Mouse (Mus musculus) megakaryocyte, embryonic 14.5 days (primary cell): Measurements from ENCODE around the gene Hs6st3. TPM values are rescaled to one million over a fixed set of nuclear protein-coding genes. Genes with fewer than 3 reads are reported as not detected.

Experiments
- H3K27me3 ChIP-seq: replicated peaks from 2 replicates; pipeline ENCODE3; 2012; ENCODE audit warnings: inconsistent platforms
- H3K36me3 ChIP-seq: replicated peaks from 2 replicates; pipeline ENCODE3; 2012; ENCODE audit warnings: low read length, inconsistent platforms, mixed read lengths
- H3K4me1 ChIP-seq: 2 replicates; pipeline ENCODE4 v1.6.1; 2012; ENCODE audit warnings: inconsistent platforms
- H3K4me3 ChIP-seq: replicated peaks from 2 replicates; pipeline ENCODE3; 2012; ENCODE audit warnings: moderate library complexity, mild to moderate bottlenecking, inconsistent platforms
- H3K9me3 ChIP-seq: 2 replicates; pipeline ENCODE4 v1.6.1; 2012; ENCODE audit warnings: inconsistent platforms
- FLI1 ChIP-seq: IDR thresholded peaks from 2 replicates; pipeline ENCODE4 v1.6.1; 2012; ENCODE audit warnings: low read length, inconsistent platforms, mixed read lengths
- GATA1 ChIP-seq: IDR thresholded peaks from 3 replicates; pipeline ENCODE4 v1.6.1; 2012; ENCODE audit warnings: mixed read lengths, low read length, inconsistent platforms, borderline replicate concordance
- polyA plus RNA-seq: library from polyadenylated mRNA; stranded (reverse); fragments of >175 nt; gene quantifications from 2 replicates; pipeline ENCODE4 v1.2.3, GENCODE M21; 2012; ENCODE audit warnings: low replicate concordance; ENCODE audit not compliant: insufficient read depth

The Hs6st3 gene
- polyA plus RNA-seq, 1 experiment = not detected

GRCm38 (mm10) chr14:119919177-119919576 lies 781.0 kb downstream of the Hs6st3 start:
- Histone ChIP-seq H3K9me3 (peaks cover 9% of the 10 kb centered on the region; the same call in 1 of the 2 replicates), H3K4me3 (no peak overlapping the region), H3K27me3 (no peaks in the 10 kb centered on the region), H3K36me3 (no peaks in the 10 kb centered on the region), H3K4me1 (no peaks in the 10 kb centered on the region)
- TF ChIP-seq FLI1 = no peak
- no peak for TF ChIP-seq GATA1

Other genes starting within 250 kb of the Hs6st3 start
- gene Dzip1, start 212.9 kb upstream of the Hs6st3 start, polyA plus RNA-seq = 0.31 and 0.70 TPM in 2 replicates
- gene Dnajc3, start 200.4 kb upstream of the Hs6st3 start, polyA plus RNA-seq = 0.83 and 3.5 TPM in 2 replicates
- not detected in 2 replicates for gene Uggt2, start 38.9 kb upstream of the Hs6st3 start, polyA plus RNA-seq